Mouse (Mus musculus): Measurements from ENCODE around the gene Plekhg6.

The Plekhg6 gene

GRCm38 (mm10) chr6:125380372-125381360 is at the start of gene Plekhg6:
Gene Plekhg6, minus strand, starts transcription at chr6:125380793.
- DNase-seq (ENCODE audit: low spot score in 2 of 2), result peak; percentile 59 to 76

GRCm38 (mm10) chr6:125429741-125430140 is 49.1 kb upstream of the Plekhg6 start:
- DNase-seq (ENCODE audit: low spot score in 2 of 2), result no peak

GRCm38 (mm10) chr6:125426383-125427360 is 46.1 kb upstream of the Plekhg6 start:
- DNase-seq (ENCODE audit: low spot score in 2 of 2), result peak; percentile 77 to 88

- DNase-seq (ENCODE audit: low spot score in 2 of 2), result no peak
Observed at GRCm38 (mm10) chr6:125425205-125426090, 44.9 kb upstream of the Plekhg6 start.

GRCm38 (mm10) chr6:125424156-125424555 is 43.6 kb upstream of the Plekhg6 start:
- peak in 1 of 2 experiments; percentile 37 for DNase-seq (ENCODE audit: low spot score in 2 of 2)

- no peak for DNase-seq (ENCODE audit: low spot score in 2 of 2)
Observed at GRCm38 (mm10) chr6:125423507-125423906, 42.9 kb upstream of the Plekhg6 start.

- no peak for DNase-seq (ENCODE audit: low spot score in 2 of 2)
Observed at GRCm38 (mm10) chr6:125423099-125423498, 42.5 kb upstream of the Plekhg6 start.

- peak; percentile 82 for DNase-seq (ENCODE audit: low spot score in 2 of 2)
Observed at GRCm38 (mm10) chr6:125422051-125422822, 41.6 kb upstream of the Plekhg6 start.

GRCm38 (mm10) chr6:125420458-125421063 is 40.0 kb upstream of the Plekhg6 start:
- DNase-seq (ENCODE audit: low spot score in 2 of 2), result no peak

- DNase-seq (ENCODE audit: low spot score in 2 of 2), result peak; percentile 76 to 80
Observed at GRCm38 (mm10) chr6:125418744-125419143, 38.2 kb upstream of the Plekhg6 start.

GRCm38 (mm10) chr6:125413326-125413725 is 32.7 kb upstream of the Plekhg6 start:
- peak; percentile 58 to 72 for DNase-seq (ENCODE audit: low spot score in 2 of 2)

GRCm38 (mm10) chr6:125411661-125412060 is 31.1 kb upstream of the Plekhg6 start:
- no peak for DNase-seq (ENCODE audit: low spot score in 2 of 2)

- peak in 1 of 2 experiments; percentile 69 for DNase-seq (ENCODE audit: low spot score in 2 of 2)
Observed at GRCm38 (mm10) chr6:125410995-125411547, 30.5 kb upstream of the Plekhg6 start.

GRCm38 (mm10) chr6:125410551-125410950 is 30.0 kb upstream of the Plekhg6 start:
- DNase-seq (ENCODE audit: low spot score in 2 of 2), result no peak

- no peak for DNase-seq (ENCODE audit: low spot score in 2 of 2)
Observed at GRCm38 (mm10) chr6:125407657-125408056, 27.1 kb upstream of the Plekhg6 start.

- DNase-seq (ENCODE audit: low spot score in 2 of 2), result no peak
Observed at GRCm38 (mm10) chr6:125407224-125407623, 26.6 kb upstream of the Plekhg6 start.

- no peak for DNase-seq (ENCODE audit: low spot score in 2 of 2)
Observed at GRCm38 (mm10) chr6:125405461-125406382, 25.1 kb upstream of the Plekhg6 start.

- no peak for DNase-seq (ENCODE audit: low spot score in 2 of 2)
Observed at GRCm38 (mm10) chr6:125389853-125390252, 9.3 kb upstream of the Plekhg6 start.

Data from urinary bladder, postnatal 36 days (tissue).